Mouse (Mus musculus) liver, embryonic 13.5 days (tissue): ENCODE results near the gene Tec. TPM values are rescaled to one million over a fixed set of nuclear protein-coding genes. Genes with fewer than 3 reads are reported as not detected.

ENCODE experiments used
- ATAC-seq: fragments of 200-750 bp; cut with Nextera tagmentation; 2 replicates; pipeline ENCODE4 v1.8.0; 2017; ENCODE audit warnings: low read depth, mild to moderate bottlenecking, moderate number of reproducible peaks, moderate library complexity
- DNase-seq: peaks from one replicate; pipeline ENCODE4 v3.0.0; 2022
- H3K27ac ChIP-seq: fragments of 300-500 bp; sonication (generic); 2 replicates; pipeline ENCODE4 v1.5.1; 2015; ENCODE audit warnings: moderate library complexity, mild to moderate bottlenecking, inconsistent platforms
- H3K27me3 ChIP-seq: fragments of 300-500 bp; sonication (generic); 2 replicates; pipeline ENCODE4 v1.6.1; 2015; ENCODE audit warnings: mild to moderate bottlenecking, inconsistent platforms
- H3K36me3 ChIP-seq: fragments of 300-500 bp; sonication (generic); 2 replicates; pipeline ENCODE4 v1.6.1; 2015; ENCODE audit warnings: mild to moderate bottlenecking, inconsistent platforms
- H3K4me1 ChIP-seq: fragments of 300-500 bp; sonication (generic); replicated peaks from 2 replicates; pipeline ENCODE4 v1.6.1; 2015; ENCODE audit warnings: inconsistent platforms
- H3K4me2 ChIP-seq: fragments of 300-500 bp; sonication (generic); 2 replicates; pipeline ENCODE4 v1.6.1; 2015; ENCODE audit warnings: inconsistent platforms, mild to moderate bottlenecking, moderate library complexity
- H3K4me3 ChIP-seq: fragments of 300-500 bp; sonication (generic); replicated peaks from 2 replicates; pipeline ENCODE4 v1.5.1; 2015; ENCODE audit warnings: mild to moderate bottlenecking, inconsistent platforms
- H3K9ac ChIP-seq: fragments of 300-500 bp; sonication (generic); 2 replicates; pipeline ENCODE4 v1.6.1; 2015; ENCODE audit warnings: mild to moderate bottlenecking, inconsistent platforms
- H3K9me3 ChIP-seq: fragments of 300-500 bp; sonication (generic); replicated peaks from 2 replicates; pipeline ENCODE4 v1.6.1; 2016; ENCODE audit warnings: inconsistent platforms
- WGBS: fragments of 180-500 bp; shearing (Covaris S2); methylation state at CpG from one replicate; pipeline ENCODE4 v1.1.7; 2015; ENCODE audit not compliant: insufficient replicate concordance; 5-methylcytosine and 5-hydroxymethylcytosine counted together
- polyA plus RNA-seq: library from polyadenylated mRNA; unstranded; fragments of >200 nt; fragmentation: Nextera tagmentation; extraction: Ambion mirVana; gene quantifications from 2 replicates; pipeline ENCODE4 v1.2.1, GENCODE M21; 2015

Gene Tec
- polyA plus RNA-seq, 1 experiment from 2014 or later: 3.9 TPM

DNA sequence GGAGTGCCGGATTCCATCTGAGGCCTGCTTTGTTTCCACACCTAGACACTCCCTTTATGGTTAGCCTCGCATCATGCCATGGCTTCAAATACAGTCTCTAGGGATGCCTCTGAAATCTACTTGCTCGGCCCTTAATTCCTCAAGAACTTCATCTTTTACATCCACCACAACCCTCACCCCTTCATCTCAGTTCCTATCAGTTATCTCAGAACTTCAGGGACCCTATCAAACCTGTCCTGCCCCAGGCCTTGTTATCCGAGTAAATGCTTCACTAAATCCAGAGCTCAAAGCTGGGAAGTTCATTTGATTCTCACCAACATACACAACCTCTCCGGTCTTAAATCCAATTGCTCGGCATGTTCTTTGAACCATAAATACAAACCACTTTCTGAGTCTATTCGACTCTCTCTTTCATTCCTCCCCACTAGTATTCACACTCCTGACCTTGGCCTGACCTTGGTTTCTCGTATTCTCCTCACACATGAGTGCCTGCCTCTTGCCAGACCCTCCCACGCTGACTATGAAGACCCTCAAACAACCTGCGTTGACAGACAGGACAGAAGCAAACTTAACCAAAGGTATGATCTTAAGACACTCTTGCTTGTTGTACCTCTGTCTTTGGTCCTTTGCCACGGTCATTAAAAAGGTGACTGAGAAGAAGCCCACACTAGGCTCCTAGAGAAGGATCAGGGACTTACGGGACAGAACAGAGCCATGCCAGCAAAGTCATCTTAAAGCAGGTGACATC is 17.2 kb downstream of the Tec start:
- no peaks in the 10 kb centered on the region for H3K36me3 ChIP-seq
- no peaks in the 10 kb centered on the region for H3K9me3 ChIP-seq
- no peak overlapping the region for H3K9ac ChIP-seq
- 56% methylated on average over 12 of the region's 12 CpGs for WGBS
- no peaks in the 10 kb centered on the region for H3K27me3 ChIP-seq
- peaks cover 30% of the 10 kb centered on the region for H3K4me1 ChIP-seq
- H3K27ac ChIP-seq: peak overlapping the region; percentile 34; the same call in 1 of the 2 replicates
- no peak for ATAC-seq
- no peak for DNase-seq
- H3K4me2 ChIP-seq: no peak overlapping the region
- H3K4me3 ChIP-seq: no peak overlapping the region

DNA sequence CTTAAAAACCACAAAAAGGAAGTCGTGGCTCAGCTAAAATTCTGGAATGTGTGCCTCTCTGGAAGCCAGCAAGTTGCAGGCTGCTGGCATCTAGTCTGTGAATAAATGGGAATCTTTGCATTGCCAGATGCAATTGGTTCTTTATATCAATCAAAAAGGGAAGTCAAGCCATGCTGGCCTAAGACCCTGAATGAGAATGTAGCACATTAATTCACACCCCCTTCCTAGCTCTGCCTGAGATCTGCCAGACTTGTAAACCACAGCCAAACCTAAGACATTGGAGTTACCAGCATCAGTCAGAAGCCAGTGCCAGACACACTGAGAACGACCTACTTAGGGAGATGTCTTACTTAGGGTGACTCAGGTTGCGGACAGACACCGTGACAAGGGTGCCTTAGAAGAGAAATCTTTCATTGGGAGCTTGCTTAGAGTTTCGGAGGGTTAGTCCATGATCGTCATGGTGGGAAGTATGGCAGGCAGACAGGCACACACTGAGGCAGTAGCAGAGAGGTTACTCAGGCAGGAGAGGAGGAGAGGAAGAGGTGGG is 19.3 kb downstream of the Tec start:
- no peak overlapping the region for H3K9ac ChIP-seq
- H3K9me3 ChIP-seq: no peaks in the 10 kb centered on the region
- 53% methylated on average over 6 of the region's 6 CpGs for WGBS
- no peak overlapping the region for H3K4me2 ChIP-seq
- H3K4me3 ChIP-seq: no peak overlapping the region
- no peaks in the 10 kb centered on the region for H3K36me3 ChIP-seq
- no peak for ATAC-seq
- H3K27me3 ChIP-seq: no peaks in the 10 kb centered on the region
- H3K27ac ChIP-seq: no peak overlapping the region
- no peak for DNase-seq
- H3K4me1 ChIP-seq: peaks cover 41% of the 10 kb centered on the region

DNA sequence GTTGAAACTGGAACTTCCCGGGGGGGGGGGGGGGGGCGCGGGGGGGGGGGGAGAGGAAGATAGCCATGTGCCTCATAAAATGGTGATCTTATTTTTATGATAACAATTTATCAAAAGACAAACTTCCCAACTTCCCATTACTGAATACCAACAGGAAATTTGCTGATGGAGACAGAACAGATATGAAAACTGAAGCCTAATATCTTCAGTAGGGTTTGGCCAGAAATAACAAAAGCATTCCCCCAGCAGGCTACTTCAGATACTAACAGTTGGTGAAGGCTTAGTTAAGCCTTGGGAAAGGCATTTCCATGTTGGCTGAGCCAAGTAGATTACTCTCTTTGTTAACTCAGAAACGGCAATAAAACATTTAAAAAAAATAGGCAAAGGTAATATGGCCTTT is 21.6 kb downstream of the Tec start:
- WGBS: 39% methylated on average over 2 of the region's 4 CpGs
- no peaks in the 10 kb centered on the region for H3K27me3 ChIP-seq
- H3K27ac ChIP-seq: no peak overlapping the region

DNA sequence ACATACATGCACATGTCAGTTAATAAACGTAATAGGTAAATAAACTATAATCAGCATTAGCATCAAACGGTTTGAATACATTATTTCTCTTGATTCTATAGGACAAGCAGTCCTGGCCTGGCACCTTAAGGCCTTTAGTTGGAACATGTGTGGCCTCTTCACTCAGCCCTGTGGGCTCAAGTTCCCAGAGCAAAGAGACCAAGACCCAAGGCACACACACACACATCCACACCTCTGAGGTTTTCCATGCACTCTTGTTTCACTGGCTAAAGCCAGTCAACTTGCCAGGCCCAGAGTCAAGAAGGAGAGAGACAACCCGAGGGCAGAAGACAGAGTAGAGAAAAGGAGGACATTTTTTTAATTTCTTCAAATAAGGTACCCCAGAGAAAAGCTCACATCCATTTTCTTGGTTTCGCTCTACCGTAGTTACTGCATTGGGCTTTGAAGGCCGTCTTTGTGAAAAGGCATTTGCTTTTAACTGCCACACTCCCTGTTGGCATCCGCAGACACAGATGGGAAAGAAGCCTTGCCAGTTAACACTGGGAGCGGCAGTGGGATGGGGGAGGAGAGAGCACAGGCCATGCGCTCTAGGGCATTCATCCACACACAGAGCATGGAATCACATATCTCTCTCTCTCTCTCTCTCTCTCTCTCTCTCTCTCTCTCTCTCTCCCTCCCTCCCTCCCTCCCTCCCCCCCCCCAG is 22.2 kb downstream of the Tec start:
- ATAC-seq: no peak
- no peak for DNase-seq
- no peaks in the 10 kb centered on the region for H3K27me3 ChIP-seq
- no peak overlapping the region for H3K4me2 ChIP-seq
- no peak overlapping the region for H3K27ac ChIP-seq
- H3K9me3 ChIP-seq: no peaks in the 10 kb centered on the region
- WGBS: 76% methylated on average over 9 of the region's 9 CpGs
- no peaks in the 10 kb centered on the region for H3K36me3 ChIP-seq
- H3K4me1 ChIP-seq: peaks cover 25% of the 10 kb centered on the region
- no peak overlapping the region for H3K4me3 ChIP-seq
- H3K9ac ChIP-seq: no peak overlapping the region

More for the DNA sequence above, 21.6 kb downstream of the Tec start:
- Histone ChIP-seq H3K9ac (no peak overlapping the region), H3K4me1 (peaks cover 31% of the 10 kb centered on the region), H3K9me3 (no peaks in the 10 kb centered on the region), H3K36me3 (no peaks in the 10 kb centered on the region), H3K4me2 (no peak overlapping the region), H3K4me3 (no peak overlapping the region)
- DNase-seq (no peak), ATAC-seq (no peak)

DNA sequence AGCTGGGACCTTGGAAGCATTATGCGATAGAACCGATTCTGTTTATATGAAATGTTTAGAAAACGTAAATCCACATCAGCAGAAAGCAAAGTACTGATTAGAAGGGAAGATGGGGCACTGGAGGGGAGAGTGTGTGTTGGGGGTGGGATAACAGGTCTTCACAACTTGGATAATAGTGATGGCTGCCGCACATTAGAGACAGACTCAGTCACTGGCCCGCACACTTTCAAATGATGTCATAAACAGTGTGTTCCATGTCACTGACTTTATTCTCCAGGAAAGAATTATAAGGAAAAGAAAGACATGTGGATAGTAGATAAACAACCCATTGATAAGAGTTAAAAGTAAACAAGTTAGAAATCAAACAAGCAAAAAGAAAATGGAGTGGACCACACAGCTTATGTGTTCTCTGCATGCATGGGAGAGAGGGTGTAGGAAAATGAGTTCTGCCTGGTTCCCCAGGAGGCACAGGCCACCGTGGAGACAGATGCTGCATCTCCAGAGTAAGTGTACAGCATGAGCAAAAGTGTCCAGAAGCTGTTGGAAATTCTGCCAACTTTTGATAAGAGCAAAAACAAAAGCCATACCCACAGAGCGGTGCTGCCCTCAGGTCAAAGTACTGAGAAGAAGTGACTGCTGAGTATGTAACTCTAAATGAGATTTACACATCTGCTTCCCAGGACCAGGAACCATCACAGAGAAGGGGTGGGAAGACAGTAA is 23.3 kb downstream of the Tec start:
- Histone ChIP-seq H3K36me3 (no peaks in the 10 kb centered on the region), H3K27ac (no peak overlapping the region), H3K4me3 (no peak overlapping the region), H3K9ac (no peak overlapping the region), H3K4me1 (peaks cover 19% of the 10 kb centered on the region), H3K9me3 (no peaks in the 10 kb centered on the region), H3K4me2 (no peak overlapping the region), H3K27me3 (no peaks in the 10 kb centered on the region)
- DNase-seq (no peak), ATAC-seq (no peak)
- 61% methylated on average over 7 of the region's 7 CpGs for WGBS

DNA sequence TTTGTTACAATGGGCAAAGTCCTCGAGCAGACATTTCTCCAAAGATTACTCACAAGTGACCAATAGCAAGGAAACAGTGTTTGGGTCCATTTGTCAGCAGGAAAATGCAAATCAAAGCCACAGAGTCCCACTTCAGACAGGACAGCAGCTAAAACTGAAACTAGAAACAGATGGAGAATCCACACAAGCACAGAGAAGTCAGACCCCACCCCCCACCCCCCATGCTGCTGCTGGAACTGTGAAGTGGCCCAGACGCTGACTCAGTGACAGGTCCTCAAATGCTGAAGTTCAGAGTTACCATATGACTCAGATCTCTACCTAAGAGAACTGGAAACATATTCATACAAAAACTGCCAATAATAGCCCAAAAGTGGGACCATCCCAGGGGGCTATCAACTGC is 24.0 kb downstream of the Tec start:
- Histone ChIP-seq H3K36me3 (no peaks in the 10 kb centered on the region), H3K9ac (no peak overlapping the region), H3K4me2 (no peak overlapping the region), H3K9me3 (no peaks in the 10 kb centered on the region), H3K4me1 (peaks cover 19% of the 10 kb centered on the region), H3K27ac (no peak overlapping the region), H3K4me3 (no peak overlapping the region), H3K27me3 (no peaks in the 10 kb centered on the region)
- WGBS: 20% methylated on average over 2 of the region's 2 CpGs
- DNase-seq (no peak), ATAC-seq (no peak)

DNA sequence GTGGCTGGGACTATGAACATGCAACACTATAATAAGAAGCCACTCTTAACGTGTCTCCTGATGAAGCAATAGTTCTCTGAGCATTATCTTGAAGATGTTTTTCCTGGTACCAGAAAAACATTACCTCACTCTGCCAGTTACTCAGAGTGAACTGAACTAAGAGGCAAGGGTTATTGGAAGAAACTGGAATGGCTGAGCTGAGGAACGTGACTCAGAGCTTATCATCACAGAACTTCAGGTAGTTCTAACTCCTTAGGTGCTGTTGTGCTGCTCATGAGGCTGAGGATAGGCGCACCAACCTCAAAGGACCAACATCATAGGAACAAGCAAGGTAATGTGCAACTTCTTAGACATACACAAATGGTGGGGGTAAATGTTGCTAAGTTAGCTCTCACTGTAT is 28.6 kb downstream of the Tec start:
- Histone ChIP-seq H3K36me3 (no peaks in the 10 kb centered on the region), H3K9me3 (no peaks in the 10 kb centered on the region), H3K4me3 (no peak overlapping the region), H3K4me2 (no peak overlapping the region), H3K4me1 (peaks cover 7% of the 10 kb centered on the region), H3K27ac (no peak overlapping the region), H3K9ac (no peak overlapping the region), H3K27me3 (no peaks in the 10 kb centered on the region)
- no peak for DNase-seq
- no peak for ATAC-seq
- 67% methylated on average over 3 of the region's 3 CpGs for WGBS

DNA sequence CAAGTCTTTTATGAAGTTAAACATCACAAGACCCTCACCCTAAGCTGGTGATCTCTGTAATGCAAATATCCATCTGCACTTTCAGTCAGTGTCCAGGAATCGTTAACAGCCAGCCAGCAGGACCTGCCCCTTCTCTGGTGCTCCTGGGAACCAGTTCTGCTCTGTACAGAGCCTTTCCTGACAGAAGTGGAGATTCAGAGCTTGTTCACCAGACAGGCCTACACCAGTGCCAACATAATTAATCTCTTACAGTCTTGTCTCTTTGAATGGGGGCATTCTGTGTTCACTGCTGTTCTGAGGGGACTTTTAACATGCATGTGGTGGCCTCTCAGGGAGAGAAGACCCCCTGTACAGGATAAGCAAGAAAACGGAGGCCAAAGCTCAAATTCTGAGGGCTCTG is 29.3 kb downstream of the Tec start:
- no peaks in the 10 kb centered on the region for H3K9me3 ChIP-seq
- H3K36me3 ChIP-seq: no peaks in the 10 kb centered on the region
- no peak overlapping the region for H3K9ac ChIP-seq
- no peak for DNase-seq
- H3K4me3 ChIP-seq: no peak overlapping the region
- peaks cover under 1% of the 10 kb centered on the region; the same call in 1 of the 2 replicates for H3K4me1 ChIP-seq
- no peak overlapping the region for H3K4me2 ChIP-seq
- ATAC-seq: no peak
- no peak overlapping the region for H3K27ac ChIP-seq
- H3K27me3 ChIP-seq: no peaks in the 10 kb centered on the region
- WGBS: 57% methylated on average over 2 of the region's 2 CpGs

DNA sequence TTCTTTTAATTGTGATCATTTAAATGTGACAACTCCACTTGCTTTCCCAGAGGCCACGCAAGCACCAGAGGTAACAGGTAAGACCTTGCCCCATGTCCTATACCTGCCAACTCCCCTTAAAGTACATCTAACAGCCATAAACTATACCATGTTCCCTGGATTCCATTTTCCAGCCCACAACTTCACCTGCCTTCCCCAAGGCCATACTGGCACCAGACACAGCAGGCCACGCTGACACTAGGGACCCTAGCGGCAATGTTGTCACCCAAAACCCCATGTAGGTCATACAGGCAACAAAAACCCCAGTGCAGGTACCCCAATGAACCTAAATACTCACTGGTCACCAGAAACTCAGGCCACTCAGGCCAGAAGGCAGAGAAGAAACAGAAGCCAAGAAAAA is 32.6 kb downstream of the Tec start:
- H3K9ac ChIP-seq: no peak overlapping the region
- H3K4me1 ChIP-seq: peaks cover 10% of the 10 kb centered on the region
- DNase-seq (no peak), ATAC-seq (no peak)
- H3K27ac ChIP-seq: no peak overlapping the region
- no peak overlapping the region for H3K4me3 ChIP-seq
- 80% methylated on average over 3 of the region's 3 CpGs for WGBS
- no peaks in the 10 kb centered on the region for H3K36me3 ChIP-seq
- no peaks in the 10 kb centered on the region for H3K27me3 ChIP-seq
- no peak overlapping the region for H3K4me2 ChIP-seq
- H3K9me3 ChIP-seq: no peaks in the 10 kb centered on the region

DNA sequence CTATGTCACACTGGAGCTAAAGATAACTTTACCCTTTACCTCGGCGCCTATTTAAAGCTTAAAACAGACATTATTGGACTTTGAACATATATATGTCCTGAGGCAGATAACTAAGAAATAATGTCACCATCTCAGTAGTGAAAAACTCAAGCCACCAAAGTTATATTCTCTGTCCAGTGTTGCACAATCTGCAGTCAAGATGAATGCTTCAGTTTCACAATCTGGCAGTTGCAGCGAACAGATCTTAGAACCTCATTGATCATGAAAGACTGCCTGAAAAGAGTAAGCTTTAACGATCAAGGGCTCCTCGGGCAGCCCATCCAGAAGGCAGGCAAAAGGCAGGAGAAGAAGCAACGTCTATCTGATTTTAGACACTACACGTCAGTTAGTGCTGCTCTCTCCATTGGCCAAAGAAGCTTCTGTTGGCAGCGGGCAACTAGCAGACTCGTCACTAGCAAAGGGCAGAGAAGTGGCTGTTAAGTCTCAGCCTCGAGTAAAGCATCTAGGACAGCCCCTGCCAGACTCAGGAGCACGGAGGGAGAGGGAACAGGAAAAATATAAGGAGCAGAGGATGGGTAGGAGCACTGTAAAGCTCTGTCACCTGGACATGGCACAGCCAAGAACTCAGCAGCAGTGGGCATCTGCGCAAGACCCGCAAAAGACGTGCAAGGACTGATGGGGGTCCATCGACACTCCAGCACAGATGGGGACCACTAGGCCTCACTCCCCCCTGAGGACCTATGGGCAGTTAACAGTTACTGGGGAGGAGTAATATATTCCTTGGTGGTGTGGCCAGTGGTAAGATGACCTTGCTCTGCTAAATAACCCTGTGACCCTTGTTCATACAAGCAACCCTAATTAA is 35.1 kb downstream of the Tec start:
- peaks cover 10% of the 10 kb centered on the region for H3K4me1 ChIP-seq
- H3K4me2 ChIP-seq: no peak overlapping the region
- no peak overlapping the region for H3K4me3 ChIP-seq
- no peak overlapping the region for H3K9ac ChIP-seq
- H3K9me3 ChIP-seq: no peaks in the 10 kb centered on the region
- no peak overlapping the region for H3K27ac ChIP-seq
- no peak for DNase-seq
- 51% methylated on average over 15 of the region's 15 CpGs for WGBS
- H3K36me3 ChIP-seq: no peaks in the 10 kb centered on the region
- H3K27me3 ChIP-seq: no peaks in the 10 kb centered on the region
- no peak for ATAC-seq

DNA sequence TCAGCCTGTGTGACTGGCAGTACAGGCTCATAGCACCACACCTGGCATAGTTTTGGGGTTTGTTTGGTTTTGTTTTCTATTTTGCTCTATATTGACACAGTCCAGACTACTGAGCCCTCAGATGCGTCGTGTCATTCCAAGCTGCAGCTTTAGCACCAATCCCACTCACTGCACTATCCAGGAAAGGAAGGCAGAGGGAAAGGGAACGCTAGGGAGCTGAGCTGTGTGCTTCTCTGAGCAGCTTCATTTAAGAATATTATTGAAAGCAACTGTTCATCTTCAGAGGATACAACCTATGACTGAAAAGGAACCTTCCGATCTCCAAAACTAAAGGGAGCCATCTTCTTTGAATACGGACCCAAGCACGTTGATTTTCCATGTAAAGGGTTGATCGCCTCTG is 36.1 kb downstream of the Tec start:
- 78% methylated on average over 7 of the region's 7 CpGs for WGBS
- H3K4me2 ChIP-seq: no peak overlapping the region
- H3K27ac ChIP-seq: no peak overlapping the region
- no peak overlapping the region for H3K9ac ChIP-seq
- no peaks in the 10 kb centered on the region for H3K9me3 ChIP-seq
- H3K27me3 ChIP-seq: no peaks in the 10 kb centered on the region
- peaks cover 10% of the 10 kb centered on the region for H3K4me1 ChIP-seq
- H3K4me3 ChIP-seq: no peak overlapping the region
- H3K36me3 ChIP-seq: no peaks in the 10 kb centered on the region
- no peak for ATAC-seq
- no peak for DNase-seq
